Mouse (Mus musculus): ENCODE measurements around the gene Miga2.

DNA sequence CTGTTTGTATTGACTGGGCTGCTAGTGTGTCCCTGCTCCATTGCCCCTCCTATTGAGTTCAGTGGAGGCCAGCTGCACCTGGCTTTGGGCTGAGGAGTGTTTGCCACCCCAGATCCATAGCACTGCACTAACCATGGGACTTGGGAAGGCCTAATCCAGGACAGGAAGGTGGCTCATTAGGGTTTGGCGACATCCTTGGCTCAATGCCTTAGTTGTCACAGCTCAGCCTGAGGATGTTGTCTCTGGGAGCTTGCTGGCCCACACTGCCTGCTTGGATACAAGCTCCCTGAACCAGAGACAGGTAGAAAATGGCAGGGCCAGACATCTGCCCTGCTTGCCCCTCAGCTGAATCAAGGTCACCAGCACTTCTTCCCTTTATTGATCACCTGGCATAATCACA is 37.5 kb downstream of the Miga2 start:
- TF ChIP-seq CTCF (IDR thresholded peaks at IDR 0.05; ENCODE audit: insufficient read depth, low read depth, low read length), result no peak
- TF ChIP-seq POLR2A (IDR thresholded peaks at IDR 0.05; ENCODE audit: insufficient read depth, low read depth, low read length), result no peak

All from olfactory bulb, adult 2 months (tissue).